Mouse (Mus musculus) heart, postnatal 0 days (tissue): ENCODE measurements around the gene Dennd4c. TPM values are rescaled to one million over a fixed set of nuclear protein-coding genes. Genes with fewer than 3 reads are reported as not detected.
A peak's percentile ranks its signal among the peaks of the same experiment; 100 is the strongest.

Experiments
- ATAC-seq: fragments of 200-750 bp; cut with Nextera tagmentation; 2 replicates; pipeline ENCODE4 v1.8.0; 2017; ENCODE audit warnings: low read depth, moderate number of reproducible peaks, moderate library complexity; ENCODE audit not compliant: insufficient read depth
- DNase-seq: peaks from one replicate; pipeline ENCODE4 v3.0.0-alpha.2; 2016; ENCODE audit warnings: low spot score
- H3K27ac ChIP-seq: fragments of 300-500 bp; sonication (generic); 2 replicates; pipeline ENCODE4 v1.5.1; 2014; ENCODE audit warnings: low read depth, mild to moderate bottlenecking
- H3K27me3 ChIP-seq: fragments of 300-500 bp; sonication (generic); 2 replicates; pipeline ENCODE4 v1.6.1; 2014; ENCODE audit warnings: low read length, mixed read lengths; ENCODE audit not compliant: control insufficient read depth, insufficient read depth
- H3K36me3 ChIP-seq: fragments of 300-500 bp; sonication (generic); replicated peaks from 2 replicates; pipeline ENCODE4 v1.6.1; 2014; ENCODE audit warnings: low read length, mixed read lengths; ENCODE audit not compliant: control insufficient read depth, insufficient read depth
- H3K4me1 ChIP-seq: fragments of 300-500 bp; sonication (generic); 2 replicates; pipeline ENCODE4 v1.6.1; 2014; ENCODE audit warnings: antibody characterized with exemption; ENCODE audit not compliant: control insufficient read depth, insufficient read depth
- H3K4me2 ChIP-seq: fragments of 300-500 bp; sonication (generic); 2 replicates; pipeline ENCODE4 v1.6.1; 2014; ENCODE audit warnings: low read depth, mild to moderate bottlenecking, low read length, moderate library complexity
- H3K4me3 ChIP-seq: fragments of 300-500 bp; sonication (generic); 2 replicates; pipeline ENCODE4 v1.5.1; 2014; ENCODE audit warnings: low read depth, low read length
- H3K9ac ChIP-seq: fragments of 300-500 bp; sonication (generic); replicated peaks from 2 replicates; pipeline ENCODE4 v1.6.1; 2014; ENCODE audit warnings: low read depth, low read length, mixed read lengths
- H3K9me3 ChIP-seq: fragments of 300-500 bp; sonication (generic); replicated peaks from 2 replicates; pipeline ENCODE4 v1.6.1; 2016; ENCODE audit warnings: low read length; ENCODE audit not compliant: control insufficient read depth
- CTCF ChIP-seq: IDR thresholded peaks from 2 replicates; pipeline ENCODE4 v1.5.1; 2016; ENCODE audit warnings: antibody characterized with exemption, control low read depth, low read depth
- EP300 ChIP-seq: IDR thresholded peaks from 2 replicates; pipeline ENCODE4 v1.6.1; 2016; ENCODE audit warnings: antibody characterized with exemption, low read depth
- WGBS: fragments of 180-500 bp; shearing (Covaris S2); extraction: QIAGEN DNeasy Blood & Tissue Kit; methylation state at CpG from one replicate; pipeline ENCODE4 v1.1.7; 2014; 5-methylcytosine and 5-hydroxymethylcytosine counted together
- polyA plus RNA-seq: library from polyadenylated mRNA; unstranded; fragments of >200 nt; fragmentation: Nextera tagmentation; extraction: Ambion mirVana; gene quantifications from 2 replicates; pipeline ENCODE4 v1.2.1, GENCODE M21; 2015
- total RNA-seq: library from RNA; depleted of rRNA; stranded (reverse); fragments of >200 nt; gene quantifications from 2 replicates; pipeline ENCODE4 v1.2.3, GENCODE M21; 2014; ENCODE audit warnings: low replicate concordance

Dennd4c gene
- total and polyA plus RNA-seq, 2 experiments from 2014 or later, result 3.4 to 28.6 TPM

- TF ChIP-seq EP300 (no peak), CTCF (peak; percentile 52)
- ATAC-seq (no peak), DNase-seq (no peak)
- Histone ChIP-seq H3K27me3 (no peaks in the 10 kb centered on the region), H3K4me3 (no peak overlapping the region), H3K27ac (no peak overlapping the region), H3K4me1 (peaks cover 3% of the 10 kb centered on the region; the same call in 1 of the 2 replicates), H3K9ac (no peak overlapping the region), H3K4me2 (no peak overlapping the region), H3K36me3 (0 out of 2 replicates have a peak, but pooled peaks cover 5% of the 10 kb centered on the region), H3K9me3 (no peaks in the 10 kb centered on the region)
- WGBS, result 56% methylated on average over 4 of the region's 4 CpGs
Measured at GRCm38 (mm10) chr4:86884945-86885344, 136.6 kb downstream of the Dennd4c start.

GRCm38 (mm10) chr4:86885790-86886159 is 137.4 kb downstream of the Dennd4c start:
- H3K9me3 ChIP-seq, result no peaks in the 10 kb centered on the region
- peak overlapping the region; percentile 74 for H3K27ac ChIP-seq
- 0 out of 2 replicates have a peak, but pooled peaks cover 5% of the 10 kb centered on the region for H3K36me3 ChIP-seq
- ATAC-seq (peak; percentile 71), DNase-seq (no peak)
- H3K4me1 ChIP-seq, result peaks cover 3% of the 10 kb centered on the region; the same call in 1 of the 2 replicates
- no peaks in the 10 kb centered on the region for H3K27me3 ChIP-seq
- peak overlapping the region; percentile 48 for H3K4me3 ChIP-seq
- peak overlapping the region; percentile 49 for H3K9ac ChIP-seq
- WGBS, result 14% methylated on average over 12 of the region's 12 CpGs
- TF ChIP-seq EP300 (no peak), CTCF (no peak)
- peak overlapping the region; percentile 74 for H3K4me2 ChIP-seq

- H3K4me1 ChIP-seq, result peaks cover 3% of the 10 kb centered on the region; the same call in 1 of the 2 replicates
- 5% methylated on average over 18 of the region's 18 CpGs for WGBS
Measured at GRCm38 (mm10) chr4:86886160-86886878, 138.0 kb downstream of the Dennd4c start.

GRCm38 (mm10) chr4:86887879-86888278 is 139.5 kb downstream of the Dennd4c start:
- H3K4me2 ChIP-seq, result no peak overlapping the region
- H3K36me3 ChIP-seq, result 0 out of 2 replicates have a peak, but pooled peaks cover 9% of the 10 kb centered on the region
- 73% methylated on average over 5 of the region's 5 CpGs for WGBS
- no peaks in the 10 kb centered on the region for H3K9me3 ChIP-seq
- ATAC-seq, result no peak
- H3K4me3 ChIP-seq, result no peak overlapping the region
- H3K4me1 ChIP-seq, result no peaks in the 10 kb centered on the region
- TF ChIP-seq CTCF (peak; percentile 30), EP300 (no peak)
- no peak overlapping the region for H3K9ac ChIP-seq
- no peak overlapping the region for H3K27ac ChIP-seq
- H3K27me3 ChIP-seq, result no peaks in the 10 kb centered on the region
- no peak for DNase-seq

More at GRCm38 (mm10) chr4:86886160-86886878, 138.0 kb downstream of the Dennd4c start:
- peak overlapping the region; percentile 49 for H3K9ac ChIP-seq
- DNase-seq, result peak; percentile 86
- H3K27ac ChIP-seq, result peak overlapping the region; percentile 74
- H3K4me3 ChIP-seq, result peak overlapping the region; percentile 48
- H3K27me3 ChIP-seq, result no peaks in the 10 kb centered on the region
- TF ChIP-seq EP300 (peak; percentile 94), CTCF (no peak)
- ATAC-seq, result peak; percentile 72
- H3K36me3 ChIP-seq, result 0 out of 2 replicates have a peak, but pooled peaks cover 9% of the 10 kb centered on the region
- no peaks in the 10 kb centered on the region for H3K9me3 ChIP-seq
- peak overlapping the region; percentile 74 for H3K4me2 ChIP-seq

- TF ChIP-seq EP300 (0 out of 2 replicates have a peak, but pooled peaks have one; percentile 45), CTCF (no peak)
- DNase-seq (no peak), ATAC-seq (0 out of 2 replicates have a peak, but pooled peaks have one; percentile 34)
- Histone ChIP-seq H3K27me3 (no peaks in the 10 kb centered on the region), H3K4me1 (no peaks in the 10 kb centered on the region), H3K27ac (peak overlapping the region; percentile 8), H3K4me2 (no peak overlapping the region), H3K4me3 (no peak overlapping the region), H3K9ac (no peak overlapping the region), H3K9me3 (no peaks in the 10 kb centered on the region), H3K36me3 (0 out of 2 replicates have a peak, but pooled peaks cover 3% of the 10 kb centered on the region)
- 50% methylated on average over 7 of the region's 7 CpGs for WGBS
Measured at GRCm38 (mm10) chr4:86897411-86897810, 149.1 kb downstream of the Dennd4c start.
